Mouse (Mus musculus) neural tube, embryonic 12.5 days (tissue): ENCODE data around the gene Zfp511. TPM values are rescaled to one million over a fixed set of nuclear protein-coding genes. Genes with fewer than 3 reads are reported as not detected.

Experiments used
- ATAC-seq: fragments of 200-750 bp; cut with Nextera tagmentation; 2 replicates; pipeline ENCODE4 v1.8.0; 2017; ENCODE audit warnings: low read depth, mild to moderate bottlenecking, moderate TSS enrichment, moderate library complexity; ENCODE audit not compliant: low FRiP score
- H3K27ac ChIP-seq: fragments of 300-500 bp; sonication (generic); 2 replicates; pipeline ENCODE4 v1.5.1; 2016
- H3K27me3 ChIP-seq: fragments of 300-500 bp; sonication (generic); replicated peaks from 2 replicates; pipeline ENCODE4 v1.6.1; 2016; ENCODE audit warnings: mild to moderate bottlenecking
- H3K36me3 ChIP-seq: fragments of 300-500 bp; sonication (generic); 2 replicates; pipeline ENCODE4 v1.6.1; 2016; ENCODE audit warnings: mild to moderate bottlenecking
- H3K4me1 ChIP-seq: fragments of 300-500 bp; sonication (generic); 2 replicates; pipeline ENCODE4 v1.6.1; 2016
- H3K4me2 ChIP-seq: fragments of 300-500 bp; sonication (generic); replicated peaks from 2 replicates; pipeline ENCODE4 v1.6.1; 2016; ENCODE audit warnings: mild to moderate bottlenecking
- H3K4me3 ChIP-seq: fragments of 300-500 bp; sonication (generic); 2 replicates; pipeline ENCODE4 v1.5.1; 2016
- H3K9ac ChIP-seq: fragments of 300-500 bp; sonication (generic); 2 replicates; pipeline ENCODE4 v1.6.1; 2016; ENCODE audit warnings: mild to moderate bottlenecking
- H3K9me3 ChIP-seq: fragments of 300-500 bp; sonication (generic); 2 replicates; pipeline ENCODE4 v1.6.1; 2016; ENCODE audit warnings: mild to moderate bottlenecking
- WGBS: fragments of 180-500 bp; shearing (Covaris S2); methylation state at CpG from one replicate; pipeline ENCODE4 v1.1.7; 2016; 5-methylcytosine and 5-hydroxymethylcytosine counted together
- microRNA-seq: library from miRNA; unstranded; fragments of <30 nt; microRNA quantifications from one replicate; pipeline ENCODE4, GENCODE M21; 2017
- polyA plus RNA-seq: library from polyadenylated mRNA; unstranded; fragments of >200 nt; fragmentation: Nextera tagmentation; extraction: Ambion mirVana; gene quantifications from 2 replicates; pipeline ENCODE4 v1.2.1, GENCODE M21; 2016

Zfp511 gene
- polyA plus RNA-seq, 1 experiment from 2014 or later, result 54.8 TPM

DNA sequence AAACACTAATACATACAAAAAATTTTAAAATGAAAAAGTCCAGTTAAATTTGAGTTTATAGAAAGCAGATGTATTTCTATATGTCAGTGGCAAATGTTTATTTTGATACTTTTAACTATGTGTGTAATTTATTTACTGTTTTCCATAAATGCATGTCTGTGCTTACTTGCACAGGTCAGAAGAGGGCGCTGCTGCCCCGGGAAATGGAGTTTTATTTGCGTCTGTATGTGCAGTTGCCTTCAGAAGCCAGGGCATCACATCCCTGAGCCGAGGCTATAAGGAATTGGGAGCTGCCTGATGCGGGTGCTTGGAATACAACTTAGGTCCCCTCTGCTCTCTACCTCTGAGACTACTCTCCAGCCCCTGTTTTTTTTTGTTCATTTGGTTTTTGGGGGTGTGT is 42.5 kb downstream of the Zfp511 start:
- Histone ChIP-seq H3K9me3 (no peaks in the 10 kb centered on the region), H3K4me2 (no peak overlapping the region), H3K27ac (no peak overlapping the region), H3K4me3 (no peak overlapping the region), H3K36me3 (no peaks in the 10 kb centered on the region), H3K27me3 (peaks cover 11% of the 10 kb centered on the region), H3K4me1 (peaks cover 24% of the 10 kb centered on the region), H3K9ac (no peak overlapping the region)
- no peak for ATAC-seq
- 3% methylated on average over 5 of the region's 5 CpGs for WGBS

DNA sequence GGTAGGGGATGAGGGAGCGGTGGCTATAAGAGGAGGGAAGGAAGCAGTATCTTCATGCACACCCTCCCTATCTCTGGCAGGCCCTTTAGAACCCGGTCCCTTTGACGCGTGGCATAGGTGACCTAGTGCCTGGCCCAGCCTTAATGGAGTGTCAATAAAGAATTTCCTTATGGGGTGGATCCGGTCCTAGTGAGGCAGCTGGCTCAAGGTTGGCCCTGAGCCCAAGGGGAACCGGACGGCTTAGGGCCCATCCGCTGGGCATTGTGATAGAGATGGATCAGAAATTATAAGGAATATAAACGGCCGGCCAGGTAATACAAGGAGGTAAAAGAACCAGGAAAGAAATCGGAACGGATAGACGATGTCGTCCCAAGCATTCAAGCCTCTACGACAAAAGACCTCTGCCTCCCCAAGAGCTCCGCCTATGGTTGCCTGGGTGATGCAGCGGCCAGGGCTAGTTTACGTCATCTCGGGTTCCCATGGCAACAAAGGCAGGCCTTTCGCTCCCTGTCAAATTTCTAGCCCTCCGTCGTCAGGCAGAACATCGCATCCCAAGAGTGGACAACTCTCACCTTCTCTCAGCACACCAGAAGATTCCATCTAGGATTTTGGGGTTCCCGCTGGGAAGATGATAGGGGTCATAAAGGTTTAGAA is 44.4 kb downstream of the Zfp511 start:
- Histone ChIP-seq H3K4me1 (peaks cover 24% of the 10 kb centered on the region), H3K4me2 (peak overlapping the region; percentile 67), H3K27ac (peak overlapping the region; percentile 43; the same call in 1 of the 2 replicates), H3K4me3 (peak overlapping the region; percentile 23), H3K27me3 (peaks cover 11% of the 10 kb centered on the region), H3K9me3 (no peaks in the 10 kb centered on the region), H3K9ac (peak overlapping the region; percentile 53), H3K36me3 (no peaks in the 10 kb centered on the region)
- peak; percentile 81 for ATAC-seq
- 3% methylated on average over 24 of the region's 24 CpGs for WGBS

GRCm38 (mm10) chr7:140081408-140082241 is 45.4 kb downstream of the Zfp511 start:
- peak overlapping the region; percentile 67 for H3K4me2 ChIP-seq
- peak; percentile 27 for ATAC-seq
- H3K36me3 ChIP-seq, result no peaks in the 10 kb centered on the region
- peak overlapping the region; percentile 53 for H3K9ac ChIP-seq
- H3K27ac ChIP-seq, result 0 out of 2 replicates have a peak overlapping the region, but pooled peaks have one; percentile 3
- 18% methylated on average over 20 of the region's 20 CpGs for WGBS
- H3K4me3 ChIP-seq, result peak overlapping the region; percentile 23
- H3K27me3 ChIP-seq, result peaks cover 11% of the 10 kb centered on the region
- peaks cover 24% of the 10 kb centered on the region for H3K4me1 ChIP-seq
- H3K9me3 ChIP-seq, result no peaks in the 10 kb centered on the region

DNA sequence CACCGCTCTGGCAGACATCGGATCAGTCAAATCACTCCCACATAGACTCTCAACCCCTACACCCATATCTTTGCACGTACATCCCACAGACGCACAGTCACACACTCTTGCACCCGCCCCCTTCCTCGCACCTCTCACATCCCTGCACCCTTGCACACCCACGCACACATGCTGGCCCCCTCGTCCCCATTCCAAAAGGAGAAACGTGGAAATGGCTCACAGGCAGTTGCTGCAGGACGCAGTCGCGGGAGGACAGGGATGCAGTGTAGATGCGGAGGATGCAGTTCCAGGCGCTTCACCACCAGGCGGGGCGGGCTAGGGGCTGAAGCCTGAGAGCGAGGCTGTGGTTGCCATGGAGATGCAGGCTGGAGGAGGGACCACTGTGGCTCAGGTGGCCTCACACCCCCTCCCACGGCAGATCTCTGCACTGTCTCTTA is 46.1 kb downstream of the Zfp511 start, which contains the start of gene Caly:
TSS of gene Caly (minus strand) at position 307 of the 437 bp plus-strand sequence.
- peak within 1 kb of the TSS; percentile 3; the same call in 1 of the 2 replicates for H3K27ac ChIP-seq
- H3K4me1 ChIP-seq, result peaks cover 24% of the 10 kb centered on the region
- ATAC-seq, result peak; percentile 78
- peaks cover 11% of the 10 kb centered on the region for H3K27me3 ChIP-seq
- peak within 1 kb of the TSS; percentile 53 for H3K9ac ChIP-seq
- peak within 1 kb of the TSS; percentile 67 for H3K4me2 ChIP-seq
- H3K9me3 ChIP-seq, result no peaks in the 10 kb centered on the region
- H3K36me3 ChIP-seq, result no peaks in the 10 kb centered on the region
- WGBS, result 6% methylated on average over 18 of the region's 18 CpGs
- H3K4me3 ChIP-seq, result peak within 1 kb of the TSS; percentile 23

Small RNAs within 50 kb of the gene (microRNA-seq; reads per million reads assigned to microRNA genes)
- 0.66 reads per million for gene Mir7062

Other genes with a start within 250 kb of the Zfp511 start
- 20.0 and 21.0 TPM in 2 replicates for gene Adgra1, start 202.2 kb upstream of the Zfp511 start, polyA plus RNA-seq
- 2.7 and 3.1 TPM in 2 replicates for gene Kndc1, start 141.7 kb upstream of the Zfp511 start, polyA plus RNA-seq
- not detected in 2 replicates for gene Utf1, start 92.6 kb upstream of the Zfp511 start, polyA plus RNA-seq
- gene 6430531B16Rik, start 57.6 kb upstream of the Zfp511 start, polyA plus RNA-seq, result 0.26 and 0.34 TPM in 2 replicates
- gene Adam8, start 43.8 kb upstream of the Zfp511 start, polyA plus RNA-seq, result 3.6 and 3.9 TPM in 2 replicates
- 62.5 and 65.1 TPM in 2 replicates for gene Tubgcp2, start 278 bp downstream of the Zfp511 start, polyA plus RNA-seq
- 81.6 and 95.9 TPM in 2 replicates for gene Msx3, start 12.7 kb downstream of the Zfp511 start, polyA plus RNA-seq
- gene Caly, start 46.2 kb downstream of the Zfp511 start, polyA plus RNA-seq, result 25.5 and 28.4 TPM in 2 replicates
- gene Prap1, start 57.0 kb downstream of the Zfp511 start, polyA plus RNA-seq, result not detected in 2 replicates
- gene Fuom, start 66.0 kb downstream of the Zfp511 start, polyA plus RNA-seq, result 22.3 and 23.9 TPM in 2 replicates
- gene Paox, start 79.4 kb downstream of the Zfp511 start, polyA plus RNA-seq, result 13.1 and 13.2 TPM in 2 replicates
- gene Echs1, start 80.1 kb downstream of the Zfp511 start, polyA plus RNA-seq, result 136 and 139 TPM in 2 replicates
- 24.2 and 26.0 TPM in 2 replicates for gene Mtg1, start 101.2 kb downstream of the Zfp511 start, polyA plus RNA-seq
- 3.7 and 4.3 TPM in 2 replicates for gene Sprn, start 118.5 kb downstream of the Zfp511 start, polyA plus RNA-seq
- not detected in 2 replicates for gene Olfr522, start 128.4 kb downstream of the Zfp511 start, polyA plus RNA-seq
- gene Olfr523, start 136.8 kb downstream of the Zfp511 start, polyA plus RNA-seq, result not detected in 2 replicates
- not detected in 2 replicates for gene Olfr524, start 169.6 kb downstream of the Zfp511 start, polyA plus RNA-seq
- gene Cd163l1, start 181.9 kb downstream of the Zfp511 start, polyA plus RNA-seq, result not detected in 2 replicates
- gene 5830411N06Rik, start 210.9 kb downstream of the Zfp511 start, polyA plus RNA-seq, result not detected in 2 replicates